Mouse (Mus musculus) G1E (cell line): ENCODE measurements around the gene Ssc5d. TPM values are rescaled to one million over a fixed set of nuclear protein-coding genes. Genes with fewer than 3 reads are reported as not detected.
"Not testable (repeated sequence)": the region's sequence is repeated elsewhere in the genome, so short reads cannot be mapped to it uniquely, and the experiment has no call there.

Source experiments
- ATAC-seq: 2 replicates; pipeline ENCODE4 v1.8.0; 2016; ENCODE audit warnings: mild to moderate bottlenecking; ENCODE audit not compliant: insufficient number of reproducible peaks, poor library complexity, low FRiP score, severe bottlenecking; ENCODE audit errors: extremely low read depth
- DNase-seq: peaks from one replicate; pipeline ENCODE4 v3.0.0; 2012; ENCODE audit warnings: low spot score
- H3K27me3 ChIP-seq: 2 replicates; pipeline ENCODE4 v1.6.1; 2012; ENCODE audit warnings: mild to moderate bottlenecking, low read length, inconsistent platforms; ENCODE audit not compliant: insufficient read depth
- H3K36me3 ChIP-seq: replicated peaks from 2 replicates; pipeline ENCODE3; 2012; ENCODE audit warnings: mild to moderate bottlenecking, inconsistent platforms
- H3K4me1 ChIP-seq: 2 replicates; pipeline ENCODE4 v1.6.1; 2012; ENCODE audit warnings: low read depth, low read length, inconsistent platforms, mixed read lengths; ENCODE audit not compliant: insufficient read depth
- H3K4me3 ChIP-seq: 2 replicates; pipeline ENCODE4 v1.5.1; 2012; ENCODE audit warnings: low read depth, mild to moderate bottlenecking, inconsistent platforms, low read length, moderate library complexity, mixed read lengths
- H3K9me3 ChIP-seq: replicated peaks from 2 replicates; pipeline ENCODE4 v1.6.1; 2012; ENCODE audit warnings: inconsistent platforms
- CTCF ChIP-seq: IDR thresholded peaks from 2 replicates; pipeline ENCODE4 v1.5.1; 2012; ENCODE audit warnings: low read depth, low read length, inconsistent platforms, mixed read lengths
- GATA1 ChIP-seq: IDR thresholded peaks from 2 replicates; pipeline ENCODE4 v1.6.1; 2012; ENCODE audit warnings: borderline replicate concordance, low read length, inconsistent platforms, mixed read lengths
- GATA2 ChIP-seq: IDR thresholded peaks from 2 replicates; pipeline ENCODE4 v1.6.1; 2012; ENCODE audit warnings: low read depth, low read length, inconsistent platforms, borderline replicate concordance
- POLR2AphosphoS5 ChIP-seq: IDR thresholded peaks from 2 replicates; pipeline ENCODE4 v1.6.1; 2012; ENCODE audit warnings: low read depth, low read length, inconsistent platforms; ENCODE audit not compliant: insufficient replicate concordance
- TAL1 ChIP-seq: conservative IDR thresholded peaks from 2 replicates; pipeline ENCODE4 v1.6.1; 2012; ENCODE audit warnings: low read depth, low read length, inconsistent platforms, mixed read lengths
- polyA plus RNA-seq: library from polyadenylated mRNA; stranded (reverse); fragments of >175 nt; gene quantifications from 2 replicates; pipeline ENCODE4 v1.2.3, GENCODE M21; 2012
- total RNA-seq, 2 experiments: library from RNA; stranded (forward) in 1 of 2; stranded (reverse) in 1 of 2; fragments of 200-1000 nt in 1 of 2; fragments of >200 nt in 1 of 2; fragmentation: Nextera tagmentation in 1 of 2; gene quantifications; 2 replicates each; pipeline ENCODE4 v1.2.3; 2014 to 2017

The Ssc5d gene
- 0.15 TPM in 1 of 2 replicates, not detected in the other for total RNA-seq (2014; fragmentation: Nextera tagmentation)
- 0.05 TPM in 1 of 2 replicates, not detected in the other for total RNA-seq (2017)
- polyA plus RNA-seq: 0.02 and 0.08 TPM in 2 replicates

DNA sequence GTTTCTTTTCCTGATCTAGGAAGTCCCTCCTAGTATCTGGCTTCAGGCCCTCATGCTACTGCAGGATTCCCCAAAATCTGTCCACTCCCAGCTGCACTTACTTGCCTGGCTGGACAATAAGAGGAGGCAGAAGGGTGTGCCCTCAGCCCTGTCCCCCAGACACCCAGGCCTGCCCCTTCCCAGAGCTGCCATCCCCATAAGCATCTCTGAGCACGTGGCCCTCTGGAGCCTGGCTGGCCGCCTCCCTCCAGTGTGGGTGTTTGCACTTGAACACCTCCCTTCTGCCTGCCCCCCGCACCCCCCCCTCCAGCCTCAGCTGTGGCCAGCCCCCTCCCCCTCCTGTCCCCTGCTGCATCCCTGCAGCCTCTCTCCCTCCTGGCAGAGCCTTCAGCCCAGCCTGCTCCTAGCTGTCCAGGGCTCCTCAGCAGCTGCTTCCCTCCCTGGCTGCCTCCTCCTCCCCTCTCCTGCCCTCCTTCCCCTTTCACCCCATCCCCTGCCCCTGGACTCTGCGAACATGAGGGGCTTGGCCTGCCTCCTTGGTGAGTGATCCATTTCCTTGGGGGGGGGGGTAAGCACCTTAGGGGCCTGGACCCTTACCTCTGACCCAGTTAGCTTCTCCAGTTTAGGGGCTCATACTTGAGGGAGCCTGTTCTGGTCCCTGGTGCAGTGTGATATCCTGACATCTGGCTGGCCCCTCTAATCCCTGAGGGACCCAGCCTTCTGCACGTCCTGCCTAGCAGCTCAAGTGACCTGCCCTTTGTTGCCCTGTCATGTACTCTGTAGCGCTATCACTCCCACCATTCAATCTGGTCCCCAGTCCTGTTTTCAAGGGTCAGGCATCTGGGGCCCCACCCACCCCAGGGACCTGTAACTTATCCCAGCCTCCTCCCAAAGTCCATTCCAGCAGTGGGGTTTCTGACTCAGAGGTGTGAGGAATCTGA, at the start of gene Ssc5d:
Ssc5d (plus strand) TSS at position 345 of the 941 bp plus-strand sequence.
- peaks cover 10% of the 10 kb centered on the region for H3K36me3 ChIP-seq
- H3K9me3 ChIP-seq: no peaks in the 10 kb centered on the region
- no peak within 1 kb of the TSS for H3K4me3 ChIP-seq
- DNase-seq: no peak
- TF ChIP-seq POLR2AphosphoS5 (no peak), CTCF (no peak), TAL1 (no peak), GATA1 (no peak), GATA2 (no peak)
- H3K4me1 ChIP-seq: peaks cover 21% of the 10 kb centered on the region
- ATAC-seq: no peak
- H3K27me3 ChIP-seq: peaks cover 51% of the 10 kb centered on the region

DNA sequence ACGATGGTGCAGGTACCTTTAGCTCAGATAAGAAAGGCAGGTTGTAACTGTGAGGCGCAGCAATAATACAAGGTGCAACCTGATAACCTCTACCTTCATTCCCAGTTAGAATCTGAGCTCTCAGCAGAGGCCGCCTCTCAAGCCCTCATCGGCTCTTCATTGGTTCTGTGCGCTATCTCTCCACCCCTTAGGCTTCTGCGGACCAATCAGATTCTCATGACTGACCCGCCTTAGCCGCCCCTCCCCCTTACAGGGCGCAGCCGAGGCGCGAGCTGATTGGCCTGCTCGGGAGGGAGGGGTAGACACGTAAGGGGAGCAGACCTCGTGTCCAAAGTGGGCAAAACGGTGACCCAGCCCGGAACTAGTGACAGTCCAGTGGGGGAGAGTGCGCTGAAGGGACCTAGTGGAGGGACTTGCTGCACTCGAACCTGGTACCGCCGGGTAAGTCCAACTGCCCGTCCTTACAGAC, 48.8 kb upstream of the Ssc5d start, which contains the start of gene Isoc2a:
Isoc2a (plus strand) TSS at position 401 of the 469 bp plus-strand sequence.
- DNase-seq: peak; percentile 99
- H3K4me1 ChIP-seq: peaks cover 29% of the 10 kb centered on the region
- peaks cover under 1% of the 10 kb centered on the region for H3K36me3 ChIP-seq
- peak; percentile 100 for ATAC-seq
- H3K27me3 ChIP-seq: no peaks in the 10 kb centered on the region
- TF ChIP-seq GATA1 (no peak), POLR2AphosphoS5 (peak; percentile 60; the same call in 1 of the 2 replicates), GATA2 (no peak), TAL1 (no peak), CTCF (no peak)
- peak within 1 kb of the TSS; percentile 74 for H3K4me3 ChIP-seq
- no peaks in the 10 kb centered on the region for H3K9me3 ChIP-seq

DNA sequence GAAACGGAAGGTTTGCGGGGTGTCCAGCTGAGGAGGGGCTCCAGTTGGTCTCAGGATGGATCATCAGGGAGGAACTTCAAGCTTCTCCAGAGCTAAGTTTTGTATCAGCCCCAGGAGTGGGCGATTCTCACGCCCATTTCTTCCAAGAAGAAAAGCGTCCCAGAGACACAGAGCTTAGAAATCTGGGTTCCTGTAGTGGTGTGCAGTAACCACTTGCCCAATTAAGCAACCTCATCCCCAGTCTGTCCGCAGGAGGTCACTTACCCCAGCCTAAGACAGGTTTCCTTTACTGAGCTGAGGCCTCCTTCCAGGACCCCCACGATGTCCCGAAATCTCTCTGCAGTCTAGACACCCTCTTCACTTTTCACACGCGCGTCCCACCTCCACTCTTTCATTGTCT, 48.4 kb upstream of the Ssc5d start:
- ATAC-seq (peak; percentile 9; the same call in 1 of the 2 replicates), DNase-seq (no peak)
- Histone ChIP-seq H3K4me1 (peaks cover 29% of the 10 kb centered on the region), H3K4me3 (peak overlapping the region; percentile 74), H3K9me3 (no peaks in the 10 kb centered on the region), H3K27me3 (no peaks in the 10 kb centered on the region), H3K36me3 (peaks cover 4% of the 10 kb centered on the region)
- TF ChIP-seq GATA2: no peak
- TF ChIP-seq POLR2AphosphoS5: no peak
- no peak for TF ChIP-seq TAL1

DNA sequence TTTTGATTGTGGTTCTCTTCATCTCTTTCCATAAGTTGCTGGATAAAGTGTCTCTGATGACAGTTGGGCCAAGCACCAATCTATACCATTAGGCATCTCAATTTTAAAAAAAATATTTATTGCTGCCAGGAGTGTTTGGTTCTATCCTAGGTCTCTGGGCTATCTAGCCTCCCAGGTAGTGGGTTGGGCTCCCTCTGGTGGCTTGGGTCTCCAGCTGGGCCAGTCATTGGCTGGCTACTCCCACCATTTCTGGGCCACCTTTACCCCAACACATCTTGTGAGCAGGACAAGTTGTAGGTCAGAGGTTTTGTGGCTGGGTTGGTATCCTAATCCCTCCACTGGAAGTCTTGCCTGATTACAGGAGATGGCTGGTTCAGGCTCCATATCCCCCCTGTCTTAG, 47.4 kb upstream of the Ssc5d start:
- H3K4me1 ChIP-seq: peaks cover 29% of the 10 kb centered on the region
- no peaks in the 10 kb centered on the region for H3K27me3 ChIP-seq
- TF ChIP-seq TAL1 (no peak), POLR2AphosphoS5 (no peak), GATA1 (no peak), GATA2 (no peak), CTCF (no peak)
- DNase-seq (no peak), ATAC-seq (no peak)
- no peak overlapping the region for H3K4me3 ChIP-seq
- peaks cover 4% of the 10 kb centered on the region for H3K36me3 ChIP-seq
- no peaks in the 10 kb centered on the region for H3K9me3 ChIP-seq

DNA sequence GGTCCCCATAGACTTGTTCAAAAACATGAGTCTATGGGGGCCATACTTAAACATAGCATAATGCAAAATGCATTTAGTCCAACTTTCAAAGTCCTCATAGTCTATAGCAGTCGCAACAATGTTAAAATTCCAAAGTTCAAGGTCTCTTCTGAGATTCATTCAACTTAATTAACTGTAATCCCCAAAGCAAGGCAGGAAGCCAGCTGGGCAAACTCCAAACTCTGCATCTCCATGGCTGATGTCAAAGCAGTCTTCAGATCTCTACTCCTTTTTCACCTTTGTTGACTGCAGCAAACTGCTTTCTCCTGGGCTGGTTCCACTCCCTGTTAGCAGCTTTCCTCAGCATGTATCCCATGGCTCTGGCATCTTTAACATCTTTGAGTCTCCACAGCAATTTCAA, 46.5 kb upstream of the Ssc5d start:
- DNase-seq, H3K4me3 ChIP-seq, ATAC-seq, H3K9me3 ChIP-seq, H3K27me3 ChIP-seq, H3K36me3 ChIP-seq: not testable (repeated sequence)
- H3K4me1 ChIP-seq: peaks cover 26% of the 10 kb centered on the region

DNA sequence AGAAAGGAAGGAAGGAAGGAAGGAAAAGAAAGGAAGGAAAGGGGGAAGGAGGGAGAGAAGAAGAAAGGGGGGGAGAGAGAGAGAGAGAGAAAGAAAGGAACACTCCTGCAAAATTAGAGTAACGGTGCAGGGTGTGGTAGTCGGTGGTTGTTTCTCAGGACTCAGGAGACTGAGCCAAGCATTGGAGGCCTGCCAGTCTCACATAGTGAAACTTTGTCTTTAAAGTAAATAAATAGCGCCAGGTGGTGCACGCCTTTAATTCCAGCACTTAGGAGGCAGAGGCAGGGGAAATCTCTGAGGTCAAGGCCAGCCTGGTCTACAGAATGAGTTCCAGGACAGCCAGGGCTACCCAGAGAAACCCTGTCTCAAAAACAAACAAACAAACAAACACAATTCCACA, 38.9 kb upstream of the Ssc5d start:
- no peak overlapping the region for H3K4me3 ChIP-seq
- H3K27me3 ChIP-seq: no peaks in the 10 kb centered on the region
- ATAC-seq: no peak
- no peaks in the 10 kb centered on the region for H3K9me3 ChIP-seq
- no peak for TF ChIP-seq CTCF
- no peaks in the 10 kb centered on the region for H3K4me1 ChIP-seq
- no peak for DNase-seq
- H3K36me3 ChIP-seq: peaks cover 37% of the 10 kb centered on the region
